Mouse (Mus musculus): ENCODE measurements around the gene Ipo4. TPM values are rescaled to one million over a fixed set of nuclear protein-coding genes. Genes with fewer than 3 reads are reported as not detected.

Gene Ipo4
- polyA plus RNA-seq, 1 experiment: 151 TPM

DNA sequence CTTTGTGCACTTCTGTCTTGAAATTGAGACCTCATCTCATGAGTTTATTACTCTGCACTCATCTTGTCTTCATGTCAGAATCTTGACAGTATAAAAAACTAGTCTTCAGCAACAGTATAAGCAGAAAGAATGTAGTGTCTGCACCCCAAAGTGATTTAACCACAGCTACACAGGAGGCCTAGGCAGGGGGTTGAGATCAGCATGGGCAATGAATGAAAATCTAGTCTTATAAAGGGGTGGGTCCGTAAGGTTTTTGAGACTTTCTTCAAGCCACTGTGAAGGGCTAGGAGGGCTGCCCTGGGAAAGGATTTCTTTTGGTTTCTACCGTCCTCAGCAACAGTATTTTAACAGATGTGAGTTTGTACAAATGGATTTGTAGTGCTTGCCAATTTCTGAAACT, 24.9 kb upstream of the Ipo4 start:
- DNase-seq: no peak
- peak overlapping the region; percentile 73 for H3K4me3 ChIP-seq (replicated peaks; ENCODE audit: insufficient read depth, low read depth, low read length)
- H3K27me3 ChIP-seq (ENCODE audit: control insufficient read depth, insufficient read depth, low read length): no peaks in the 10 kb centered on the region
- TF ChIP-seq POLR2A (IDR thresholded peaks at IDR 0.05; ENCODE audit: borderline replicate concordance, insufficient read depth, low read length) (no peak), CTCF (IDR thresholded peaks at IDR 0.05; ENCODE audit: borderline replicate concordance, insufficient read depth, low read depth, low read length) (no peak)
- H3K27ac ChIP-seq (ENCODE audit: insufficient read depth, low read length): no peak overlapping the region
- WGBS: 47% methylated on average over 2 of the region's 2 CpGs
- no peaks in the 10 kb centered on the region; the same call in 1 of the 2 replicates for H3K4me1 ChIP-seq (ENCODE audit: control insufficient read depth, insufficient read depth, low read length)

DNA sequence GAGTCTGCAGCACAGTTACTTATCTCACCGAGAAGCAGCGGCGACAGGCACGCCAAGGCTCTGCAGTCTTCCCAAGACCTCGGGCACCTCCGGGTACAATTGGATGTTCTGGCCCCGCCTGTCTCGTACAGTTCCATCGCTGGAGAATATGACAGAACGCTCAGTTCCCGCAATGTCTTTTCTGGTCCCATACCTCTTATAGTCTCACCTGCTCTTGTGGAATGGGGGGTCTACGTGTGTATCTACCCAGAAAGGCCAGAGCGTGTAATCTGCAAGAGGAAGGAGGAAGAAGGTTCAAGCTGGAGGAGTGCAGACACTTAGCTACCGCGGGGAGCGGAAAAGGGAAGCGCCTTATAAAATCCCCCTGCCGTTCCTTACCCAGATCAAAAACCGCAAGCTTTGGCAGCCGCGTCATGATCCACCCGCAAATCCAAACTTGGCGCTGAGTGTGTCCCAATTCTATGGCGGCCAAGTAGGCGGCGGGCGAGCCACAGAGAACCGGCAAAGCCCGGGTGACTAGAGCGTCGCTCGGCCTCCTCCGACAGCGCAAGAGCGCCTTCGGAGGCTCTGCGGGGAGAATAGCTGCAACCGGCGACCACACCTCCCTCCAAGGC, 24.3 kb upstream of the Ipo4 start, which contains the start of gene Mdp1:
Gene Mdp1, minus strand, starts transcription at position 549 of the 614 bp plus-strand sequence.
- no peaks in the 10 kb centered on the region; the same call in 1 of the 2 replicates for H3K4me1 ChIP-seq (ENCODE audit: control insufficient read depth, insufficient read depth, low read length)
- TF ChIP-seq POLR2A (IDR thresholded peaks at IDR 0.05; ENCODE audit: borderline replicate concordance, insufficient read depth, low read length) (peak; percentile 55; the same call in 1 of the 2 replicates), CTCF (IDR thresholded peaks at IDR 0.05; ENCODE audit: borderline replicate concordance, insufficient read depth, low read depth, low read length) (peak; percentile 57)
- peak within 1 kb of the TSS; percentile 23; the same call in 1 of the 2 replicates for H3K27ac ChIP-seq (ENCODE audit: insufficient read depth, low read length)
- no peaks in the 10 kb centered on the region for H3K27me3 ChIP-seq (ENCODE audit: control insufficient read depth, insufficient read depth, low read length)
- peak within 1 kb of the TSS; percentile 73 for H3K4me3 ChIP-seq (replicated peaks; ENCODE audit: insufficient read depth, low read depth, low read length)
- DNase-seq: peak; percentile 81 to 83
- under 1% methylated on average over 39 of the region's 39 CpGs for WGBS

DNA sequence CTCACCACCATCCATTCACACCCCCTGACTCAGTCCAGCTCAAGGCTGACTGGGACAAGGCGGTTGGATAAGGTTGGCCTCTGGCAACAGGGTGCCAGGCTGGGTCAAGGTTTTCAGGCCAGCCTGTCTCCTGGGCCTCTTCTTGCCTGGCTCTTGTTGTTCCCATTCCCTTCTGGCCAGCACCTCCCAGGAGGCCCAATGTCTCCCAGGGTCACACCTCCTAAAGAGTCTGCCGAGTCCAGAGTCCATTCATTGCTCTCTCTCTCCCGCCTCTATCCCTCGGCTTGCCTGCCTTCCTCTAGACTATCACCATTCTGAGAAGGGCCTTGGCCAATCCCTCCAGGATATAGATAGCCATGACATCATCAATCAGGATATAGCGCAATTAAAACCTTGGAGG, 22.3 kb upstream of the Ipo4 start:
- Histone ChIP-seq H3K27me3 (ENCODE audit: control insufficient read depth, insufficient read depth, low read length) (no peaks in the 10 kb centered on the region), H3K4me1 (ENCODE audit: control insufficient read depth, insufficient read depth, low read length) (no peaks in the 10 kb centered on the region), H3K4me3 (replicated peaks; ENCODE audit: insufficient read depth, low read depth, low read length) (no peak overlapping the region), H3K27ac (ENCODE audit: insufficient read depth, low read length) (no peak overlapping the region)
- TF ChIP-seq POLR2A (IDR thresholded peaks at IDR 0.05; ENCODE audit: borderline replicate concordance, insufficient read depth, low read length): no peak
- DNase-seq: no peak
- 93% methylated on average over 5 of the region's 5 CpGs for WGBS

DNA sequence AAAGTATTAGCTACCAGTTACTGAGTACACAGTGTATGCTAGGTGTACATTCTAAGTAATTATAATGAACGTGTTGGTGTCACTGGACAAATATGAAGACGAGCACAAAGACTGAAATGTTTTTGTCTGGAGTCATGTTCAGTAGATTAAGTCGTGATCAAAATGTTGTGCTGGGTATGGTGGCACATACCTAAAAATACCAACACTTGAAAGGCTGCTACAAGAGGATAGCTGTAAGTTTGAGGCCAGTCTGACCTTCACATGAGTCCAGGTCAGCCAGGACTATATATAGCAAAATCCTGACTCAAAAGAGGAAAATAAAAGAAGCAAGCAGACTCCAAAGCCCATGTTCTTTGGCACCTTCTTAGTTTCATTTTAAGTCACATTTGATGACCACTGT, 21.2 kb upstream of the Ipo4 start:
- Histone ChIP-seq H3K27ac (ENCODE audit: insufficient read depth, low read length) (no peak overlapping the region), H3K27me3 (ENCODE audit: control insufficient read depth, insufficient read depth, low read length) (no peaks in the 10 kb centered on the region), H3K4me1 (ENCODE audit: control insufficient read depth, insufficient read depth, low read length) (no peaks in the 10 kb centered on the region), H3K4me3 (replicated peaks; ENCODE audit: insufficient read depth, low read depth, low read length) (no peak overlapping the region)
- no peak for DNase-seq
- 82% methylated on average over 3 of the region's 3 CpGs for WGBS
- TF ChIP-seq CTCF (IDR thresholded peaks at IDR 0.05; ENCODE audit: borderline replicate concordance, insufficient read depth, low read depth, low read length) (no peak), POLR2A (IDR thresholded peaks at IDR 0.05; ENCODE audit: borderline replicate concordance, insufficient read depth, low read length) (no peak)

DNA sequence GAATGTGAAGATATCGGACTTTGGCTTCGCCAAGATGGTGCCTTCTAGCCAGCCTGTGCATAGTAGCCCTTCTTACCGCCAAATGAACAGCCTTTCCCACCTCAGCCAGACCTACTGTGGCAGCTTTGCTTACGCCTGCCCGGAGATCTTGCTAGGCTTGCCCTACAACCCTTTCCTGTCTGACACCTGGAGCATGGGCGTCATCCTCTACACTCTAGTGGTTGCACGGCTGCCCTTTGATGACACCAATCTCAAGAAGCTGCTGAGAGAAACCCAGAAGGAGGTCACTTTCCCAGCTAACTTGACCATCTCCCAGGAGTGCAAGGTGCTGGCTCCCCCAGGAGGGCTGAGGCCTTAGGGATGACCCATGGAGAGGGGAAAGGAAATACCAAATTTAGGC, 15.8 kb upstream of the Ipo4 start:
- no peaks in the 10 kb centered on the region for H3K27me3 ChIP-seq (ENCODE audit: control insufficient read depth, insufficient read depth, low read length)
- no peaks in the 10 kb centered on the region for H3K4me1 ChIP-seq (ENCODE audit: control insufficient read depth, insufficient read depth, low read length)
- no peak overlapping the region for H3K4me3 ChIP-seq (replicated peaks; ENCODE audit: insufficient read depth, low read depth, low read length)
- no peak for DNase-seq
- 95% methylated on average over 7 of the region's 7 CpGs for WGBS
- no peak overlapping the region for H3K27ac ChIP-seq (ENCODE audit: insufficient read depth, low read length)
- TF ChIP-seq POLR2A (IDR thresholded peaks at IDR 0.05; ENCODE audit: borderline replicate concordance, insufficient read depth, low read length): no peak
- no peak for TF ChIP-seq CTCF (IDR thresholded peaks at IDR 0.05; ENCODE audit: borderline replicate concordance, insufficient read depth, low read depth, low read length)

DNA sequence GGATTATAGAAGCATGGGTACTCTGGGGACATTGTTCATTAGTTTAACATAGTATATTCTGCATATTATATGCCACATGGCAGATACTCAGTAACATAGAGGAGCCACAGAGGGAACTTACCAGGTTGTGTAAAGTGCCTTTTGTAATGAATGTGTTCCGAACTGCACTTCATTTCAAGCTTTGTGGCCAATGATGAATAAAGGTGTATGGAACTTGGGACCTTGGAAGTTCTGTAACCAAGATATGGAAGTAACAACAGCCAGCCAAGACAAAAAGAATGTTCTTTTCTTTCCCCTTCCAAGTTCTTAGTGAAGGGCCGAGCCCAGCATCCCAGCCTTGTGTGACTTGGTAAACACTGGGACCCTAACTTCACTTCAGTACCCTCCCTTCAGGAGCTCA, 14.1 kb upstream of the Ipo4 start, which contains the start of gene Tssk4:
Gene Tssk4, plus strand, starts transcription at position 301 of the 400 bp plus-strand sequence.
- DNase-seq: no peak
- no peaks in the 10 kb centered on the region for H3K4me1 ChIP-seq (ENCODE audit: control insufficient read depth, insufficient read depth, low read length)
- H3K4me3 ChIP-seq (replicated peaks; ENCODE audit: insufficient read depth, low read depth, low read length): no peak within 1 kb of the TSS
- 97% methylated on average over 2 of the region's 2 CpGs for WGBS
- no peak within 1 kb of the TSS for H3K27ac ChIP-seq (ENCODE audit: insufficient read depth, low read length)
- TF ChIP-seq CTCF (IDR thresholded peaks at IDR 0.05; ENCODE audit: borderline replicate concordance, insufficient read depth, low read depth, low read length) (no peak), POLR2A (IDR thresholded peaks at IDR 0.05; ENCODE audit: borderline replicate concordance, insufficient read depth, low read length) (no peak)
- H3K27me3 ChIP-seq (ENCODE audit: control insufficient read depth, insufficient read depth, low read length): no peaks in the 10 kb centered on the region

DNA sequence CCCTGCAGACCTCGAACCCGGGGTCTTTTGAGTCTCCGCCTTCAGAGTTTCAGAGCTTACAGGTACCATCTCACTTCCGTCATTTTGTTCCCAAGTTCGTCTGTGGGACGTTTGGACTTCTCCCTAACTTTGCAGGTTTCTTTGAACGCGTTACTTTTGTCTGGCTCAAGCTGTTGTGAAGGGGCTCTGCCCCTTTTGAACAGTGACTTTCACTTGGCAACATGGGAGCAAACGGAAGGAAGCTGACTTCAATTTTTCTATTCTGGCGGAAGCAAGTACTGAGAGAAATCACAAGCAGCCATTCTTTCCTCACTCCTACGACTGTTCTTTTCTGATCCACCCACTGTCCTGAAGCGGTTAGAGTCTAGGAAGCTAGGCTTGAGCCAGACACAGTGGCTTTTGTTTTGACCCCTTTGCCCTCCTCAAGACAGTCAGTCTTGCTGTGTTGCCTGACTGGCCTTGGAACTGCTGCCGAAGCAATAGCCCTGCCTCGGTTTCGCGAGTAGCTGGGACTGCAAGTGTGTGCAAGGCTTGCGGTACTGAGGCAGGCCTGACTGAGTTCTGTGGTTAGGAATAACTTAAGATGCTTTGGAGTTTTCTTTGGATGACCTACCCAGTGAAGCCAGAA, 8.6 kb upstream of the Ipo4 start:
- Histone ChIP-seq H3K4me1 (ENCODE audit: control insufficient read depth, insufficient read depth, low read length) (no peaks in the 10 kb centered on the region; the same call in 1 of the 2 replicates), H3K27ac (ENCODE audit: insufficient read depth, low read length) (no peak overlapping the region), H3K4me3 (replicated peaks; ENCODE audit: insufficient read depth, low read depth, low read length) (peak overlapping the region; percentile 10), H3K27me3 (ENCODE audit: control insufficient read depth, insufficient read depth, low read length) (no peaks in the 10 kb centered on the region)
- DNase-seq: no peak
- TF ChIP-seq POLR2A (IDR thresholded peaks at IDR 0.05; ENCODE audit: borderline replicate concordance, insufficient read depth, low read length) (no peak), CTCF (IDR thresholded peaks at IDR 0.05; ENCODE audit: borderline replicate concordance, insufficient read depth, low read depth, low read length) (no peak)
- WGBS: 16% methylated on average over 17 of the region's 17 CpGs
